Mouse (Mus musculus) hindbrain, postnatal 0 days (tissue): ENCODE measurements at regions not wholly inside any gene's neighbourhood (a gene's known extent, or its start where the extent isn't known, plus 50 kb on each side); places are given as distances from the start of the nearest gene placed in this dataset.

Experiments
- ATAC-seq: fragments of 200-750 bp; cut with Nextera tagmentation; 2 replicates; pipeline ENCODE4 v1.8.0; 2017; ENCODE audit warnings: mild to moderate bottlenecking, moderate TSS enrichment, moderate library complexity
- DNase-seq: peaks from one replicate; pipeline ENCODE4 v3.0.0-alpha.2; 2015; ENCODE audit warnings: low spot score
- H3K27ac ChIP-seq: fragments of 300-500 bp; sonication (generic); 2 replicates; pipeline ENCODE4 v1.5.1; 2014; ENCODE audit warnings: mild to moderate bottlenecking
- H3K27me3 ChIP-seq: fragments of 300-500 bp; sonication (generic); 2 replicates; pipeline ENCODE4 v1.6.1; 2014; ENCODE audit warnings: low read length, mixed read lengths; ENCODE audit not compliant: insufficient read depth
- H3K36me3 ChIP-seq: fragments of 300-500 bp; sonication (generic); 2 replicates; pipeline ENCODE4 v1.6.1; 2014; ENCODE audit warnings: low read length, mixed read lengths; ENCODE audit not compliant: insufficient read depth
- H3K4me1 ChIP-seq: fragments of 300-500 bp; sonication (generic); 2 replicates; pipeline ENCODE4 v1.6.1; 2014; ENCODE audit warnings: antibody characterized with exemption, low read length, mixed read lengths; ENCODE audit not compliant: insufficient read depth
- H3K4me2 ChIP-seq: fragments of 300-500 bp; sonication (generic); 2 replicates; pipeline ENCODE4 v1.6.1; 2014; ENCODE audit warnings: low read depth, mild to moderate bottlenecking, low read length, moderate library complexity, mixed read lengths
- H3K4me3 ChIP-seq: fragments of 300-500 bp; sonication (generic); 2 replicates; pipeline ENCODE4 v1.5.1; 2014; ENCODE audit warnings: low read length
- H3K9ac ChIP-seq: fragments of 300-500 bp; sonication (generic); replicated peaks from 2 replicates; pipeline ENCODE4 v1.6.1; 2014; ENCODE audit warnings: mild to moderate bottlenecking, low read length, moderate library complexity, mixed read lengths
- H3K9me3 ChIP-seq: fragments of 300-500 bp; sonication (generic); 2 replicates; pipeline ENCODE4 v1.6.1; 2016; ENCODE audit warnings: low read length, mixed read lengths
- CTCF ChIP-seq: IDR thresholded peaks from 2 replicates; pipeline ENCODE4 v1.5.1; 2016; ENCODE audit warnings: antibody characterized with exemption, control low read depth, low read depth
- WGBS: fragments of 180-500 bp; shearing (Covaris S2); extraction: QIAGEN DNeasy Blood & Tissue Kit; methylation state at CpG from one replicate; pipeline ENCODE4 v1.1.7; 2014; 5-methylcytosine and 5-hydroxymethylcytosine counted together
- microRNA-seq, 2 experiments: library from miRNA; unstranded; fragments of <30 nt; microRNA quantifications; one replicate each; pipeline ENCODE4; 2016

DNA sequence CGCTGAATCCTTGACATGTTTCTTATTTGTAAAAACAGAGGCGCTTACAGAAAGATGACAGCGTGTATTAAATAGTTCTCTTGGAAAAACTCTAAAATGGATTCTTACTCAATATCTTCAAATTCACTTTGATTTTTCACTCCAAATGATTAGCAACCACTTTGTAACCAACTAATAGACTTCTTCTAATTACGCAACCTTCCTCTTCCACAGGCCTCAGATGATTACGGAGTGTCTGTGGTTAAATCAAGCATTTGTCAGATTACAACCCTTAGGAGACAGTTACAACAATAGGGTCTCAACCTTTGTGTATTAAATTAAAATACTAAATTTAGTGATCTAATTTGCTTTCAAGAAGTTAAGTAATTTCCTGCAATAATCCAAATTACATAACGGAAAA lies 127.8 kb upstream of the Sema3a start:
- H3K4me2 ChIP-seq = no peak overlapping the region
- no peaks in the 10 kb centered on the region for H3K36me3 ChIP-seq
- ATAC-seq (no peak), DNase-seq (no peak)
- TF ChIP-seq CTCF = no peak
- no peaks in the 10 kb centered on the region for H3K9me3 ChIP-seq
- WGBS = 92% methylated on average over 6 of the region's 6 CpGs
- no peaks in the 10 kb centered on the region for H3K27me3 ChIP-seq
- H3K4me3 ChIP-seq = no peak overlapping the region
- H3K27ac ChIP-seq = no peak overlapping the region
- H3K9ac ChIP-seq = no peak overlapping the region
- H3K4me1 ChIP-seq = no peaks in the 10 kb centered on the region

DNA sequence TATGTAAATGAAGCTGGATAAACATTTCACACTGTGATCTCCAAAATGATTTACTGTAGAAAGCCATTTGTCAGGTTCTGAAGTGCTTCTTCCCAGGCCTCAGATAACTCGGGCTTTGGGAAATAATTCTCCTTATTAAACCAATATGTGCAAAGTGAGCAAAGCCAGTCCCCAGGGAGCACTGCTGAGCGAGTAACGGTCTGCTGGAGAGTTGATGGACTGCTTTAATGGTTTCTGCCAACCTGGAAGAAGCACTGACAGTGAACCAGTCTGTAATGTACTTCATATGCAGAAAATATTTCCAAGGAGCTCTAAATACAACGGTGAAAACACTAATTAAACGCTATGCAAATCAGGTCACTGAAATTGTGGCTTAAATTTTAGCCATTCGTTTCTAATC lies 118.1 kb upstream of the Sema3a start:
- H3K4me1 ChIP-seq = no peaks in the 10 kb centered on the region
- ATAC-seq (no peak), DNase-seq (peak; percentile 13)
- no peak overlapping the region for H3K27ac ChIP-seq
- no peak overlapping the region for H3K9ac ChIP-seq
- H3K4me2 ChIP-seq = no peak overlapping the region
- H3K36me3 ChIP-seq = no peaks in the 10 kb centered on the region
- H3K27me3 ChIP-seq = no peaks in the 10 kb centered on the region
- TF ChIP-seq CTCF = no peak
- H3K4me3 ChIP-seq = no peak overlapping the region
- H3K9me3 ChIP-seq = no peaks in the 10 kb centered on the region
- 46% methylated on average over 6 of the region's 6 CpGs for WGBS

DNA sequence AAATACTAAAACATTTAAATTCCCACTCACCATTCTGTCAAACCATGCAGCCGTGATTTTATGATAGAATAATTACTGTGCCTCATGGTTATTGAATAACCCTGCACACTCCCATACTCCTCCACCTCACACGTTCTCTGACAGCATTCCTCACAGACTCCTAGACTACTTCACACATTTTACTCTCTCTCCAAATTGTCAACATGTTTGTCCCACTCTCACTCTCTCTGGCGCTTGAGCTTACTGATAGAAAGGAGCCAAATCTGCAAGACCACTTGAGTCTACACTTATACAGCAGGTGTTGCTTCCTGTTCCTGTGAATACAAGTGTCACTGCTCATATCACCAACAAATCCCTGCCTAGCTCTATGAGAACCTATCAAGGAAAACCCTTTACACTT lies 102.9 kb upstream of the Sema3a start:
- Histone ChIP-seq H3K27ac (no peak overlapping the region), H3K27me3 (no peaks in the 10 kb centered on the region), H3K4me1 (no peaks in the 10 kb centered on the region), H3K4me3 (no peak overlapping the region), H3K4me2 (no peak overlapping the region), H3K9me3 (no peaks in the 10 kb centered on the region), H3K36me3 (no peaks in the 10 kb centered on the region), H3K9ac (no peak overlapping the region)
- 60% methylated on average over 3 of the region's 3 CpGs for WGBS
- no peak for ATAC-seq
- no peak for TF ChIP-seq CTCF
- no peak for DNase-seq

DNA sequence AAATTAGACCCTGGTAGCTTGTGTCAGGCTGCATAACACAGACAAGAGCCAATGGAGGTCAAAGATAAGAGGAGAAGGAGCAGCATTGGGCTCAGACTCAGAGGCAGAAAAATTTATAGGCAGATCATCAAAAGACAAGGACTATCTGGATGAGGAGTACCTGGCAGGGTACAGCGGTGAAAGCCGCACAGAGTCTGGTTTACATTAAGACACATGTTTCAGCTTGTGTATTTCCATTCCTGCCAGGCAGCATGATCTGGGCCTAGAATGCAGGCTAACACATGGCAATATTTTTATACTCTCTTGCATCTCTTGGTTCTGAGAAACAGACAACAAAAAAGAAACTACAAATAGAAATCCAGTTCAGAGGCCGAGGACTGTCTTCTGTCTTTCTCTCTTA lies 91.9 kb upstream of the Sema3a start:
- WGBS = 97% methylated on average over 3 of the region's 3 CpGs
- Histone ChIP-seq H3K4me3 (no peak overlapping the region), H3K9me3 (no peaks in the 10 kb centered on the region), H3K4me2 (no peak overlapping the region), H3K9ac (no peak overlapping the region), H3K27me3 (no peaks in the 10 kb centered on the region), H3K4me1 (no peaks in the 10 kb centered on the region), H3K27ac (no peak overlapping the region), H3K36me3 (no peaks in the 10 kb centered on the region)
- ATAC-seq (no peak), DNase-seq (no peak)
- TF ChIP-seq CTCF = no peak

DNA sequence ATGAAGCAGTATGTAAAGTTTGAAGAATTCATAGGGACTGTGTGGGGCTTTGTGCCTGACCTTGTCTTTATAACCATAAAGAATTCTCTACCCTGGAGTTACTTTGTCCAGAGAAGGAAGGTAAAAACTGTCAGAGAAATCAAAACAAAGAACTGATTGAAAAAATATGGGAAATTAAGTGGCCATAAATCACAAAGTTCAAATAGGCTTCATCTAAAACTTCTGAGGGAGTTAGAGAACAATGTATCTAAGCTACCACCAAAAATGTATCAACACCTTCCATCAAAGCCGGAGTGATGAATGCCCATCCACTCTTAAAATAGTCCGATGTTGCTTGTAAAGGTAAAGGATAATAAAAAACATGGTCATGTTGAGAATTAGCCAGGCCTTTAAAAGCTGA lies 89.1 kb upstream of the Sema3a start:
- ATAC-seq (no peak), DNase-seq (no peak)
- Histone ChIP-seq H3K4me3 (no peak overlapping the region), H3K27ac (no peak overlapping the region), H3K9ac (no peak overlapping the region), H3K27me3 (no peaks in the 10 kb centered on the region), H3K4me2 (no peak overlapping the region), H3K4me1 (no peaks in the 10 kb centered on the region), H3K9me3 (no peaks in the 10 kb centered on the region), H3K36me3 (no peaks in the 10 kb centered on the region)
- WGBS = 49% methylated on average over 2 of the region's 2 CpGs
- TF ChIP-seq CTCF = no peak

DNA sequence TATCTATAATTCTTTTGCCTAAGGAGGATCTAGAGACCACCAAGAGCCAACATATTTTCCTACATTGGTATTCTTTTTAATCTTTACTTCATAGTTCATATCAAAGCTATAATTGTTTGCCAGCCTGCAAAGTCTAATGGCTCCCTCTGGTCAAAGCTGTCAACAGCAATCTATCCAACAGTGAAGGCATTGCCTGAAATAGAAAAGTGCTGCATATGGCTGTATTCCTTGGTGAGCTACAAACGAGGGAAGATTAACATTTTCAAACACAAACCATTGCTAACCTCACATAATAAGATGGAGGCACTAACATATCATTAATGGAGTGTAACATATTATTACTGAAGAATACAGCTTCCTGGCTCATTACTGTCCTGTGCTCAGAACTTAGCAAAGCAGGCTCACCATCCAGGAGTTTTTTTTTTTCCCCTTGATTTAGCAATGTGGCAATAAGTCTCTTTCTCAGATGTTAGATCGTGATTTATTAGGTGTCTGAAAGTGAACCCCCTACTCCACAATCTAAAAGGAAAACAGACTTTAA lies 66.3 kb upstream of the Sema3a start:
- WGBS = 37% methylated on average over 2 of the region's 2 CpGs
- no peaks in the 10 kb centered on the region for H3K9me3 ChIP-seq
- peak; percentile 17 for DNase-seq
- H3K4me1 ChIP-seq = no peaks in the 10 kb centered on the region
- no peak overlapping the region for H3K4me3 ChIP-seq
- no peak for TF ChIP-seq CTCF
- H3K27ac ChIP-seq = no peak overlapping the region
- no peak overlapping the region for H3K4me2 ChIP-seq
- no peak for ATAC-seq
- no peaks in the 10 kb centered on the region for H3K27me3 ChIP-seq
- H3K36me3 ChIP-seq = no peaks in the 10 kb centered on the region
- H3K9ac ChIP-seq = no peak overlapping the region

DNA sequence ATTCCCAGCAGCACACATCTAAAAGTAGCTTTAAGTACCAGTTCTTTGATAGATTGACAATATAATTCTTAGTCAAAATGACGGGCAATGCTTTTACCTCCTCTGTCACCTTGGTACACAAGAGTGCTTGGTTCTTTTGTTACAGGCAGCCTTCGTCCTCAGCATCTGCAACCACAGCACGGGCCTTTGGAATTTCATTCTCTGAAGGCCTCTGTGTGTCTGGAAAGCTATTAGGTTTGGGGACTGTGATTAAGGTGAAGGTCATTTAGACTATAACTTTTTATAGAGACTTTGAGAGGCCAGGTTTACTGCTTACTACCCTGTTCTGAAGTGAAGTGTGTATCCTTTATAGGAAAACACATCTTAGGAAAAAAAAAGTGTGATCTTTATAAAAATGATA lies 58.3 kb upstream of the Sema3a start:
- ATAC-seq (no peak), DNase-seq (no peak)
- Histone ChIP-seq H3K4me3 (no peak overlapping the region), H3K9ac (no peak overlapping the region), H3K27ac (no peak overlapping the region), H3K4me2 (no peak overlapping the region), H3K27me3 (no peaks in the 10 kb centered on the region), H3K4me1 (no peaks in the 10 kb centered on the region), H3K9me3 (no peaks in the 10 kb centered on the region), H3K36me3 (no peaks in the 10 kb centered on the region)
- TF ChIP-seq CTCF = no peak
- 37% methylated on average over 3 of the region's 3 CpGs for WGBS

Small RNA genes in the stretch of these regions (microRNA-seq; reads per million reads assigned to microRNA genes)
- gene Gm23243 = 0 reads per million in 2 experiments
